23 mouse cellular contexts compared by ENCODE assay signal in genomic region chr5:103397429-103397828, GRCm38 (mm10). TPM values are rescaled to one million over a fixed set of nuclear protein-coding genes. Genes with fewer than 3 reads are reported as not detected.
"Had no signal": no experiment of that assay in that cellular context is flagged by ENCODE, and none has a peak within 500 bp of the region (broad histone marks: within the 10 kb centered on the region; RNA-seq: fewer than 3 reads in every experiment).

No protein-coding gene starts in this region.

- H3K9ac ChIP-seq: limb, embryonic 12.5 days; limb, embryonic 15.5 days; liver, embryonic 14.5 days; liver, postnatal 0 days; midbrain, embryonic 12.5 days; midbrain, embryonic 15.5 days; neural tube, embryonic 12.5 days; neural tube, embryonic 15.5 days had no signal

- H3K36me3 ChIP-seq: limb, embryonic 12.5 days; limb, embryonic 15.5 days; midbrain, embryonic 12.5 days; midbrain, embryonic 15.5 days; neural tube, embryonic 12.5 days; neural tube, embryonic 15.5 days had no signal

- H3K27ac ChIP-seq: limb, embryonic 12.5 days; limb, embryonic 15.5 days; liver, embryonic 14.5 days; macrophage; midbrain, embryonic 12.5 days; midbrain, embryonic 15.5 days; neural tube, embryonic 12.5 days; neural tube, embryonic 15.5 days had no signal

- H3K9me3 ChIP-seq: limb, embryonic 12.5 days; limb, embryonic 15.5 days; midbrain, embryonic 12.5 days; midbrain, embryonic 15.5 days; neural tube, embryonic 12.5 days; neural tube, embryonic 15.5 days had no signal

- H3K4me3 ChIP-seq: limb, embryonic 12.5 days; limb, embryonic 15.5 days; midbrain, embryonic 12.5 days; midbrain, embryonic 15.5 days; neural tube, embryonic 12.5 days; neural tube, embryonic 15.5 days had no signal

- H3K4me1 ChIP-seq: limb, embryonic 12.5 days; neural tube, embryonic 15.5 days had no signal

- ATAC-seq: inflammation-experienced regulatory T-cells, adult 6 months; intestine, embryonic 16.5 days; liver, postnatal 0 days; midbrain, embryonic 15.5 days had no signal

- H3K27me3 ChIP-seq: limb, embryonic 12.5 days; limb, embryonic 15.5 days; midbrain, embryonic 12.5 days; midbrain, embryonic 15.5 days; neural tube, embryonic 12.5 days; neural tube, embryonic 15.5 days had no signal

- H3K4me2 ChIP-seq: limb, embryonic 12.5 days; limb, embryonic 15.5 days; liver, embryonic 11.5 days; midbrain, embryonic 12.5 days; midbrain, embryonic 15.5 days; neural tube, embryonic 12.5 days; neural tube, embryonic 15.5 days had no signal

- DNase-seq: kidney, adult 18-20 months; kidney, adult 9 months; kidney, postnatal 14 days; kidney, postnatal 4 days; left cerebral cortex, postnatal 4 days; liver, postnatal 0 days; right cerebral cortex, adult 18-20 months; right cerebral cortex, postnatal 14 days; right cerebral cortex, postnatal 4 days; thymus, adult 2 months; thymus, postnatal 14 days; thymus, postnatal 4 days had no signal

RNA-seq across cellular contexts. Expression of gene Ptpn13, which starts 27.6 kb away (rescaled TPM):
- polyA plus RNA-seq: macrophage had no signal
